Mouse (Mus musculus) telencephalon, adult 2 months (tissue): ENCODE results near the gene Snx7.

Source experiments
- DNase-seq: peaks from one replicate; pipeline ENCODE4 v3.0.0-alpha.2; 2011; ENCODE audit warnings: low read depth, low spot score

Snx7 gene

GRCm38 (mm10) chr3:117817635-117818034, 51.1 kb downstream of the Snx7 start:
- no peak for DNase-seq

GRCm38 (mm10) chr3:117814218-117814617, 54.5 kb downstream of the Snx7 start:
- no peak for DNase-seq

DNA sequence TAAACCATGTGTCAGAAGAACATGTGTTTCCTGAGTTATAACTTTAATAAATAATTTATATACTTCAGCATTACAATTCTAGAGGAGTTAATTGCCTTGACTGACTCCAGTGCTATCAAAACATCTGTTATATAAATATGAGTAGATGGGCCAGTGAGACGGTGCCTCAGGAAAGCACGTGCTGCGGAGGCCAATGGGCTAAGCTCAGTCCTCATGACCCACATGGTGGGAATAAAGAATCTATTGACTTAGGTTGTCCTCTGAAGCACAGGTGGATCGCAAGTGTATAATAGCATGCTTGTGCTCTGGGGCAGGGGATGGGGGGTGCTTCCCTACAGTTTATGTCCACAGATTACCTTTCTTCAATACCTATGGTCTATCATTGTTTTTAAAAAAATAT, 56.6 kb downstream of the Snx7 start:
- no peak for DNase-seq

GRCm38 (mm10) chr3:117805782-117806181, 63.0 kb downstream of the Snx7 start:
- peak; percentile 70 for DNase-seq

GRCm38 (mm10) chr3:117794501-117794900, 74.2 kb downstream of the Snx7 start:
- no peak for DNase-seq

GRCm38 (mm10) chr3:117791951-117792350, 76.8 kb downstream of the Snx7 start:
- no peak for DNase-seq

DNA sequence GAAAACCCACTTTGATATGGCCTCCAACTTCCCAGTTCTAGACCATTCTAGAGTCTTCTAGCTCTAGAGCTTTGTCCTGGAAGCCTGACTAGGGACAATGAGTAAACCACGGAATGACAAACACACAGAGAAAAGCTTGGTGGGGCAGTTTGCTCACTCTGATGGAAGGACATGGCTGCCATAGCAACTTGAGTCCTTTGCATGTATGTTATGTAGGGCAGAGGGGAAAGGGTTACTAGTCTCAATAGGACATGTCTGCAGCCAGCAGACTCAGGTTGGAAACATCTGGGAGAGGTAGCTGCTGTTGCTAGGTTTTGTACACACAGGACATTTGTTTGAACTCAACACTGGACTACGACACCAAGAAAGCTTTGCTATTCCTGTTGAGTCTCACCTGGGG, 77.5 kb downstream of the Snx7 start:
- DNase-seq: no peak

DNA sequence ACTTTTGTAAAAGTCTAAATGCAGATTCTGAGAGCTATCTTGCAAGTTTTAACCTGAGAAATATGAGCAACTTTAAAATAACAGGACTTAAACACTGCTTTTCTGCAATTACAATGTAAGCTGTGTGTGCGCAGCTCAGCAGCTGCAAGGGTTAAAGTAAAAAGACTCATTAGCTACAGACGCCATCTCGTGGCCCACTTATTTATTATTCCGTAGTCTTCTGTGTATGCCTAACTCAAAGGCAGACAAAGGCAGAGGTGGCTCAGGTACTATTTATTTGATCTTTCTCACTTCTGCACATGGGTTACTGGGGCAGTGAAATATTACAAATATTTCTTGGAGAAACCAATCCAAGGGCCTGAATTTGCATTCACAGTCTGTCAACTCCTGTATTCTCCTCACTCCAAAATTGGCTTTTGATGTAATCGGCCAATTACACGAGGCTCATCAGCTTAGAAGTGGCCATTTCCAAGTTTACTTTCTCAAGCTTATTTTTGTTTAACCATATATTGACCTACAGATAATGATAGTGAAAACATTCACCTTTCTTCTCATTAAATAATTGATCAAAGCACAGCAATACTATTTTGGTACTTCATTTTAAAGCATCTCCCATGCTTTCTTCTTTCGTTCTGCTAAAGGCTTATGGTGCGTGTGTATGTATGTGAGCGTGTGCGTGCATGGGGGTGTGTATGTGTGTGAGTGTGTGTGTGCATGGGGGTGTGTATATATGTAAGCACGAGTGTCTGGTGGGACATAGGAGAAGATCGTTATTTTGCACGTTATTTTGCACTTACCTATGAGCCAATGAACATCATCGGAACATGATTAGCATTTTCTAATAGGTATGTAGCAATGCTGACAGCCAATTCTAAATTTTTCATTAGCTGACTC, 79.7 kb downstream of the Snx7 start:
- DNase-seq: peak; percentile 44

DNA sequence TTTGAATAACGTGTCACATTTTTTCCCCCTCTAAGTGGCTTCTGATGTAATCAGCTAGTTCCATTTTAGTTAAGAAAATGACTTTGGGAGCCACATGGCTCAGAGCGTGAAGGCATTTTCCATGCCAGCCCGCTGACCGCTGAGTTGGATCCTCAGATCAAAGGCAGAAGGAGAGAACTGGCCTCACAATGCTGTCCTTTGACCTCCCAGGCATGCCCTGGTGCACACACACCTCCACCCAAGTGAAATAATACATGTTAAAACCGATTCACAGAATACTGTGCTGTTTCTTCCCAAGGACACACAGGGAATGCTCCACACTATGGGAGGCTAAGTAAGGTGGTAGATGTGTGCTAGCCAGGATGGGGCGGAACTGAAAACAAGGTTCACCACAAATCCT, 81.5 kb downstream of the Snx7 start:
- DNase-seq: no peak

DNA sequence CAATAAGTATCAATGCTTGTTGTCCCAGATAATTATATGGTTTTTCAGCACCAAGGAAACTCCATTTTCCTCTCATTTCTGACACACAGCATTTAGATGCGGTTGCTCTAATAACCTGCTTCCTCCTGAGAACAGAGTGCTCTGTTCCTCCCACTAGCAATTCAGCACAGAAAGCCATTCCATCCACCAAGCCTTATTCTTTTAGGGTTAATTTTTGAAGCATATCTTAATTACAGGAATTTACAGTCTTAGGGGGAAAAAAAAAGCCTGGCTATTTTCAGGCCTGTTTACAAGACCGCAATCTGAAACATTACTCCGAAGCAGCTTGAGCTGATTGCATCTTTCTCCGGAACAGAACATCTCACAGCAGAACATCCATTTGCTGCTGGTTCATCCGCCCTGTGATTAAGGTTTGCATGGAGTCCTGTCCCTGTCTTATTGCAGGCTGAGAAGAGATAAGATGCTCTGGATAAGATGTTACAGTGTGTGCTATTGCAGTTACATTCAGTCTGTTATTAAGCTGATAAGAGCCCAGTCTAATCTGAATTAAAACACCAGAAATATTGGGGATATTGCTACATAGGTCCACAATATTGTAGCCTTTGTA, 116.5 kb downstream of the Snx7 start:
- peak; percentile 44 for DNase-seq

DNA sequence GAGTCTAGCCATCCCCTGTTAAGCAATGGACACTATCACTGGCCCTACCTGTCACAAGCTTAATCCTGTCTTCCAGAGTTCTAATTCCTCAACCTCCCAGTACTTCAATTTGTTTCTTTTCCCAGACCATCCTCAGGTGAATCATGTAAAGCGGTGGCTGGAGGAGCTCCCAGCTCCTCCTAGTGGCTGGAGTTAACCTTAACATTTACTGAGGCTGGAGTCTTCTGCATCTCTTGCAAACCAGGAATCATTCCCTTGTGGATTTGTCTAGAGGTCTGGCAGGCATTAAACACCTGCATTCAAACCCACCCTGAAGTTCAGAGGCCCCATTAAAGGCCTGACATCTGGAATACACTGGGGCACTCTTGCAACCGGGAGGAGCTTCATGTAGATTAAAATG, 117.1 kb downstream of the Snx7 start:
- peak; percentile 6 for DNase-seq

DNA sequence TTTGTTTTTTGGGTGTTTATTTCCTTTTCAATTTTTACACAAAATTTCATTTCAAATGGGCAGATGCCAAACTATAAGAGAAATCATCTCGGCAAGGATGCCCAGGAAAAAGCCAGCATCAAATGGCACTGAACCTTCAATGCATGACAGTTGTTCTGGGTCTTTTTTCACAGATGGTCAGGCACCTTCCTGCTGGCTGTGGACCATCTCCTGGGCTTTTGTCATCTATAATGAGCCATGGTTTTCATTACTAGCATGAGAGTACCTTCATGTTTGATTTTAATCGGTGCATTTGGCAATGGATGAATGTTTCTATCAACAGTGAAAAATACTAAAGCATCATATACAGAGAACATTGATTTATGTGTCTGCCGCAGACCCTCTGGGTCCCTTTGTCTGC, 119.5 kb downstream of the Snx7 start:
- no peak for DNase-seq

GRCm38 (mm10) chr3:117739760-117740159, 129.0 kb downstream of the Snx7 start:
- DNase-seq: no peak

DNA sequence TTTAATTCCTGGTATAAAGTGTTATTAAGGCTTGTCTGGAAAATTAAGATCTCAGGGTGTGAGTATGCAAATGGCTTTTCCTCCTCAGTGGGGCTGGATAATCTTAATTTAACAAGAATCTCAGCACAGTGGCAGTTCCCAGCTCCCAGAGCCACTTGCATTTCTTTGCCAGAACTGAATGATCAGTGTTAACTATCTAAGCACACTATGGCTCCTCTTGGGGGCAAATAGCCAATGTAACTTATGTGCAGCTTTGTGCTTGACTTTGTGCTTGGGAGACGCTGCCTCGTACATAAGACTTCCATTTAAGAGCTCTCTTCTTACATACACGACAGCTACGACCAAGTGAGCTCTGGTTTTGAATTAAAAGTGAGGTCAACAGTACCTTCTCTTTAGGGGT, 136.1 kb downstream of the Snx7 start:
- no peak for DNase-seq
